Mouse (Mus musculus) bone marrow macrophage, adult 2 months (primary cell): ENCODE measurements around the gene Arl5c. TPM values are rescaled to one million over a fixed set of nuclear protein-coding genes. Genes with fewer than 3 reads are reported as not detected.

Experiments used
- H3K27ac ChIP-seq: 2 replicates; pipeline ENCODE4 v1.5.1; 2012; ENCODE audit warnings: low read depth, low read length; ENCODE audit not compliant: insufficient read depth
- H3K4me1 ChIP-seq: 2 replicates; pipeline ENCODE4 v1.6.1; 2012; ENCODE audit warnings: low read length; ENCODE audit not compliant: control insufficient read depth, insufficient read depth
- H3K4me3 ChIP-seq: 2 replicates; pipeline ENCODE4 v1.5.1; 2012; ENCODE audit warnings: mild to moderate bottlenecking, low read length, moderate library complexity; ENCODE audit not compliant: insufficient read depth
- CTCF ChIP-seq: IDR thresholded peaks from 2 replicates; pipeline ENCODE4 v1.5.1; 2012; ENCODE audit warnings: low read depth, mild to moderate bottlenecking, low read length, moderate library complexity
- POLR2A ChIP-seq: IDR thresholded peaks from 2 replicates; pipeline ENCODE4 v1.6.1; 2012; ENCODE audit warnings: mild to moderate bottlenecking, low read depth, low read length, borderline replicate concordance
- polyA plus RNA-seq: library from polyadenylated mRNA; stranded (reverse); fragments of >200 nt; gene quantifications from 2 replicates; pipeline ENCODE4 v1.2.4, GENCODE M21; 2012; ENCODE audit not compliant: missing spikeins, insufficient read depth, insufficient read length

The Arl5c gene
- polyA plus RNA-seq, 1 experiment, result 128 TPM

- Histone ChIP-seq H3K4me1 (peaks cover 36% of the 10 kb centered on the region), H3K27ac (peak within 1 kb of the TSS; percentile 79), H3K4me3 (peak within 1 kb of the TSS; percentile 97)
- TF ChIP-seq CTCF, result no peak
- no peak for TF ChIP-seq POLR2A
These were observed 10.0 kb downstream of the Arl5c start, which contains the start of gene Plxdc1 for GRCm38 (mm10) chr11:97985727-97986677. Gene Plxdc1, minus strand, starts transcription at chr11:97986444.

DNA sequence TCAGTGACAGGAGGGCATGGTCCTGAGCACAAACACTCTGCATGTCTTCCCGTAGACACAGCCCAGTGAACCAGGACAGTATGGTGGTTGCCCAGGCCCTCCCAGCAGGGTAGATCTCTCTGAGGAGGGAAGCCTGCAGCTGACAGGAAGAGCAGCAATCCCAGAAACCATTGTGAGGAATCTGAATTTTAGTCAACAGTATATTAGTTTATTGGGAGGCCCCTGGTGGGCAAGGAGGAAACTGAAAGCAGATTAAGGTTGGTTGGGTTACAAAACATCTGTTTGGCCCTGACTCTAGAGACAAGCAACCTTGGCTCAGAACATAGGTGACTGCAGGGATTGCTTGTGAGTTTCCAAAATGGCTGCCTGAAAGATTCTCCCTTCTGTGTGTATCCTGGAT, 12.0 kb downstream of the Arl5c start:
- Histone ChIP-seq H3K4me1 (peaks cover 21% of the 10 kb centered on the region), H3K27ac (no peak overlapping the region), H3K4me3 (no peak overlapping the region)
- TF ChIP-seq CTCF, result no peak
- no peak for TF ChIP-seq POLR2A

- Histone ChIP-seq H3K4me1 (peaks cover 21% of the 10 kb centered on the region), H3K4me3 (no peak overlapping the region), H3K27ac (no peak overlapping the region)
- no peak for TF ChIP-seq CTCF
- no peak for TF ChIP-seq POLR2A
These were observed 12.5 kb downstream of the Arl5c start for GRCm38 (mm10) chr11:97983506-97983905.

DNA sequence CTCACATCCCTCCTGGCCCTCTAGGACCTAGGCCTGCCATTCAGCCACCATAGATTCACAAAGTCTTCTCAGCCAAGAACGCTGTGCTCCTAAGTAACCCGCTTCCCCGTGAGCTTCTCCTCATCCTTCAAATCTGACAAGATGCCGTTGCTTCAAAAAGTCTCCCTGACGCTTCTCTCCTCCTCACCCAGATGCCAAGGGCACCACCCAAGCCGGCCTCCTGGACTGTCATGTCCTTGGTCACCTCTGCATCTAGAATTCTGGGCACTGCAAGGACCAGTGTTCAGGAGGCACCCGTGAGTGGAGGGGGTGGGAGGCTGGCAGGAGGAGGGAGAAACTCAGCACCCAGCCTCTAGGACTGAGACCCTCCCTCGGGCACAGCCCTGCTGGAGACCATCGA, 13.3 kb downstream of the Arl5c start:
- Histone ChIP-seq H3K27ac (no peak overlapping the region), H3K4me3 (no peak overlapping the region), H3K4me1 (peaks cover 21% of the 10 kb centered on the region)
- TF ChIP-seq POLR2A, result no peak
- TF ChIP-seq CTCF, result no peak

DNA sequence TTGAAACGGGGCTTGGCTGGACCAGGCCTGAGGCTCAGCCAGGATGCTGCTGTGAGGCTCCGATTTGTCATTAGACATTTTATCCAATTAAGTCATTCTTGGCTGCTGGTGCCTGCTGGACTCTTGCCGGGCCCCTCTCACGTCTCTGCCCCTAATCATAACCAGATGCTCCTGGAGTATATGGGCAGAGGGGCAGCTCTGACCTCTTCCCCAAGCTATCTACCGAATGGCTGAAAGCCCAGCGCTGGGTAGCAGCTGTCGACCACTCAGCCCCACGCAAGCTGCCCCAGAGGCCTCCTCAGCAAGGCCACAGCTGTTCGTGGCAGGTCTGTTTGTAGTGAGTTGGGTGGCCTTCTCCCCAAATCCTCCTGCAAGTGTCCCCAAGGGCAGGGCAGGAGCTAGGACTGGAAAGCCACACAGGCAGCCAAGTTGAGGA, 15.4 kb downstream of the Arl5c start:
- Histone ChIP-seq H3K4me3 (no peak overlapping the region), H3K27ac (no peak overlapping the region), H3K4me1 (peaks cover 14% of the 10 kb centered on the region)
- TF ChIP-seq POLR2A (no peak), CTCF (no peak)

- H3K4me3 ChIP-seq, result no peak overlapping the region
- H3K27ac ChIP-seq, result no peak overlapping the region
- TF ChIP-seq POLR2A, result no peak
- no peak for TF ChIP-seq CTCF
- H3K4me1 ChIP-seq, result peaks cover 13% of the 10 kb centered on the region
These were observed 16.0 kb downstream of the Arl5c start for GRCm38 (mm10) chr11:97979824-97980495.

GRCm38 (mm10) chr11:97978392-97978791, 17.6 kb downstream of the Arl5c start:
- H3K4me3 ChIP-seq, result no peak overlapping the region
- no peak for TF ChIP-seq POLR2A
- no peak for TF ChIP-seq CTCF
- peaks cover 2% of the 10 kb centered on the region; the same call in 1 of the 2 replicates for H3K4me1 ChIP-seq
- no peak overlapping the region for H3K27ac ChIP-seq

DNA sequence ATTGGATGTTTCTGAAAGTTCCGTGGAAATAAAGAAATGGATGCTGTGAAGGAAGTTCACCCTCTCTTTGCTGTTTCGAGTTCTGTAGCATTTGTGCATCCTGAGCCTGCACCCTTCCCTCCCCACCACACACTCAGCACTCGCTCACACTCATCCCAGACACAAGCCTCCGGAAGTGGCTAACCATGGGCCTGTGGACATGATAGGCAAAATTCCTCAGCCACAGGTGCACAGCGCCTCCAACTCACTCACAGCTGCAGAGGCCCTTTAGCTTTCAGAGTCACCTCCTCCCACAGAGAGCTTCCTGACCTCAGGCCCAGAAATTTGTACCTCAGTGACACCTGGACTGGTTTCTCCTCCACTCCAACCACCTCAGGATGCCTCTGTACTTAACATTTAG, 18.2 kb downstream of the Arl5c start:
- TF ChIP-seq CTCF (no peak), POLR2A (no peak)
- H3K27ac ChIP-seq, result no peak overlapping the region
- no peak overlapping the region for H3K4me3 ChIP-seq
- no peaks in the 10 kb centered on the region for H3K4me1 ChIP-seq

GRCm38 (mm10) chr11:97974746-97975145, 21.2 kb downstream of the Arl5c start:
- Histone ChIP-seq H3K4me3 (no peak overlapping the region), H3K27ac (no peak overlapping the region), H3K4me1 (no peaks in the 10 kb centered on the region)
- TF ChIP-seq CTCF (no peak), POLR2A (no peak)

GRCm38 (mm10) chr11:97974141-97974540, 21.8 kb downstream of the Arl5c start:
- no peaks in the 10 kb centered on the region for H3K4me1 ChIP-seq
- H3K4me3 ChIP-seq, result no peak overlapping the region
- no peak overlapping the region for H3K27ac ChIP-seq
- TF ChIP-seq POLR2A, result no peak
- TF ChIP-seq CTCF, result no peak
